Mouse (Mus musculus) CH12.LX (cell line): ENCODE measurements at regions not wholly inside any gene's neighbourhood (a gene's known extent, or its start where the extent isn't known, plus 50 kb on each side); places are given as distances from the start of the nearest gene placed in this dataset.

Experiments
- CHD2 ChIP-seq: IDR thresholded peaks from 2 replicates; pipeline ENCODE4 v1.6.1; 2011; ENCODE audit warnings: low read length, improper control_type of control experiment
- CTCF ChIP-seq, 2 experiments: IDR thresholded peaks in 1 of 2; conservative IDR thresholded peaks in 1 of 2; 2 replicates each; pipeline ENCODE4 v1.5.1; 2011 to 2012; ENCODE audit warnings: low read depth in 2 of 2, low read length in 2 of 2, improper control_type of control experiment in 1 of 2, inconsistent platforms in 1 of 2, mild to moderate bottlenecking in 1 of 2, moderate library complexity in 1 of 2
- EP300 ChIP-seq: IDR thresholded peaks from 2 replicates; pipeline ENCODE4 v1.6.1; 2011; ENCODE audit warnings: low read length, improper control_type of control experiment
- IRF4 ChIP-seq: IDR thresholded peaks from 2 replicates; pipeline ENCODE4 v1.6.1; 2014; ENCODE audit warnings: low read depth, mild to moderate bottlenecking, inconsistent platforms, low read length, improper control_type of control experiment
- JUND ChIP-seq: conservative IDR thresholded peaks from 2 replicates; pipeline ENCODE4 v1.6.1; 2011; ENCODE audit warnings: low read depth, low read length, improper control_type of control experiment
- MAX ChIP-seq: IDR thresholded peaks from 2 replicates; pipeline ENCODE4 v1.6.1; 2011; ENCODE audit warnings: low read length, improper control_type of control experiment
- MYC ChIP-seq: IDR thresholded peaks from 2 replicates; pipeline ENCODE4 v1.6.1; 2011; ENCODE audit warnings: low read depth, mild to moderate bottlenecking, improper control_type of control experiment, low read length
- SIN3A ChIP-seq: IDR thresholded peaks from 2 replicates; pipeline ENCODE4 v1.6.1; 2012; ENCODE audit warnings: low read length, improper control_type of control experiment, inconsistent platforms
- ZC3H11A ChIP-seq: IDR thresholded peaks from 2 replicates; pipeline ENCODE4 v1.6.1; 2012; ENCODE audit warnings: low read depth, mild to moderate bottlenecking, inconsistent platforms, low read length, improper control_type of control experiment

DNA sequence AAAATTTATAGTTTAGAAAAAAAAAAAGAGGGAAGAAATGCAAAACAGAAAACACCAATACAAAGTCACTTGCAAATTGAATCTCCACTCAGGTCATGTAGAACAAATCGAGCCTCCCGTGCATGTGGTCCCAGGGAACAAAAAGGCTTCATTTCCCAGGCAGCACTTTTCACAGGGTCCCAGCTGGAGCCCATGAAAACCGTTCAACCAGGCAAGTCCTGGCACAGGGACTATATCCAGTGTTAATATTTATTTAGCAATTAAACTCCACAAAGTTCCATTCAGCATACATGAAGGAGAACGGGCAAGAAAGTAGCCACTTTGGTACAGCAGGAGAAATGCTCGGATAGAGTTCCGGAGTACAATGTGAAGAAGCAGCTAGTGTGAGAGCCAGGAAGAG is 93.9 kb upstream of the Spag17 start:
- TF ChIP-seq JUND = no peak
- no peak for TF ChIP-seq SIN3A
- no peak for TF ChIP-seq IRF4
- no peak for TF ChIP-seq CHD2
- TF ChIP-seq MAX = no peak
- TF ChIP-seq ZC3H11A = no peak
- TF ChIP-seq EP300 = no peak
- no peak for TF ChIP-seq CTCF (conservative IDR thresholded peaks at IDR 0.05 in 1 of 2, IDR thresholded peaks at IDR 0.05 in 1 of 2; ENCODE audit: low read depth in 2 of 2, low read length in 2 of 2)
- no peak for TF ChIP-seq MYC
